Mouse (Mus musculus): ENCODE results near the gene Atg5.

DNA sequence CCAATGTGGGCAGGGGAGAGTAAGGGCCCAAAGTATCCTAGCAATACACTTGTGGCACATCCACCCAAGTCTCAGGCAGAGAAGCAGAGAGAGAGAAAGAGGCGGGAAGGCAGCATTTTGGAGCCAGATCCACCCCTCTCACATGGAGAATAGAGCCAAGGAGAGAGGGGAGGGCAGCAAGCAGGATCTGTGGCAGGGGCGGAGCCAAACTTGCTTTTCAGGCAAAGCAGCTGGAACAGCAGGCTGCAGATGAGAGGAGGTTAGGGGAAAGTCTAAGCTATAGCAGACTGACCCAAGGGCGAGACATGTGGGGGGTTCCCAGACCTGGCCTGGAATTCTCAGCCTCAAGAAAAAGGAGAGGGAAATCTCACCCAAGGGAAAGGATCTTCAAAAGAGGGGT, 2.3 kb upstream of the Atg5 start:
- TF ChIP-seq CTCF (IDR thresholded peaks at IDR 0.05; ENCODE audit: borderline replicate concordance, control insufficient read depth, extremely low read depth, insufficient read depth, low read length, poor library complexity), result no peak
- no peak for TF ChIP-seq POLR2A (IDR thresholded peaks at IDR 0.05; ENCODE audit: control insufficient read depth, extremely low read depth, insufficient read depth, low read length, poor library complexity)

Measured in thymus, adult 2 months (tissue).